Mouse (Mus musculus): ENCODE measurements around the gene Fbxw21. TPM values are rescaled to one million over a fixed set of nuclear protein-coding genes. Genes with fewer than 3 reads are reported as not detected.

Fbxw21 gene
- total RNA-seq, 1 experiment = not detected

GRCm38 (mm10) chr9:109119571-109119970 is 42.3 kb downstream of the Fbxw21 start:
- TF ChIP-seq HCFC1 (IDR thresholded peaks at IDR 0.05; ENCODE audit: borderline replicate concordance, insufficient read depth, low read length) = no peak
- TF ChIP-seq MAFK (IDR thresholded peaks at IDR 0.05; ENCODE audit: insufficient read depth, low read depth, low read length) = no peak
- Histone ChIP-seq H3K27ac (ENCODE audit: insufficient read depth, low read depth, low read length, poor library complexity, severe bottlenecking) (no peak overlapping the region), H3K4me1 (ENCODE audit: control insufficient read depth in 2 of 2, insufficient read depth in 2 of 2, low read length in 2 of 2, poor library complexity in 1 of 2) (no peaks in the 10 kb centered on the region), H3K4me3 (ENCODE audit: insufficient read depth in 1 of 2, low read depth in 1 of 2, low read length in 2 of 2, poor library complexity in 1 of 2, severe bottlenecking in 1 of 2) (no peak overlapping the region), H3K9ac (ENCODE audit: insufficient read depth, low read depth, low read length, poor library complexity, severe bottlenecking) (no peak overlapping the region), H3K9me3 (ENCODE audit: control insufficient read depth, insufficient read depth, low read depth, low read length) (no peaks in the 10 kb centered on the region), H3K36me3 (ENCODE audit: control insufficient read depth, insufficient read depth, low read length, poor library complexity, severe bottlenecking) (peaks cover 38% of the 10 kb centered on the region)
- in situ Hi-C loops (cut with MboI; ENCODE audit: low sequenced_read_pairs in 2 of 2, unreplicated experiment in 2 of 2) = no loop called here
- DNase-seq (ENCODE audit: low read depth, low spot score) = no peak

GRCm38 (mm10) chr9:109118106-109118505 is 43.7 kb downstream of the Fbxw21 start:
- no peaks in the 10 kb centered on the region for H3K4me1 ChIP-seq (ENCODE audit: control insufficient read depth in 2 of 2, insufficient read depth in 2 of 2, low read length in 2 of 2, poor library complexity in 1 of 2)
- no peak overlapping the region for H3K27ac ChIP-seq (ENCODE audit: insufficient read depth, low read depth, low read length, poor library complexity, severe bottlenecking)
- TF ChIP-seq ZNF384 (IDR thresholded peaks at IDR 0.05; ENCODE audit: low read depth, low read length) (no peak), ZC3H11A (IDR thresholded peaks at IDR 0.05; ENCODE audit: borderline replicate concordance, low read depth, low read length) (no peak), HCFC1 (IDR thresholded peaks at IDR 0.05; ENCODE audit: borderline replicate concordance, insufficient read depth, low read length) (no peak), CHD2 (IDR thresholded peaks at IDR 0.05; ENCODE audit: low read depth, low read length) (no peak), MAFK (IDR thresholded peaks at IDR 0.05; ENCODE audit: insufficient read depth, low read depth, low read length) (no peak)
- H3K4me3 ChIP-seq (ENCODE audit: insufficient read depth in 1 of 2, low read depth in 1 of 2, low read length in 2 of 2, poor library complexity in 1 of 2, severe bottlenecking in 1 of 2) = no peak overlapping the region
- H3K9me3 ChIP-seq (ENCODE audit: control insufficient read depth, insufficient read depth, low read depth, low read length) = no peaks in the 10 kb centered on the region
- H3K36me3 ChIP-seq (ENCODE audit: control insufficient read depth, insufficient read depth, low read length, poor library complexity, severe bottlenecking) = peaks cover 49% of the 10 kb centered on the region
- no peak for DNase-seq (ENCODE audit: low read depth, low spot score)
- no peak overlapping the region for H3K9ac ChIP-seq (ENCODE audit: insufficient read depth, low read depth, low read length, poor library complexity, severe bottlenecking)
- in situ Hi-C loops (cut with MboI; ENCODE audit: low sequenced_read_pairs in 2 of 2, unreplicated experiment in 2 of 2) = no loop called here

- H3K9me3 ChIP-seq (ENCODE audit: control insufficient read depth, insufficient read depth, low read depth, low read length) = no peaks in the 10 kb centered on the region
- no peak overlapping the region for H3K9ac ChIP-seq (ENCODE audit: insufficient read depth, low read depth, low read length, poor library complexity, severe bottlenecking)
- peaks cover 63% of the 10 kb centered on the region for H3K36me3 ChIP-seq (ENCODE audit: control insufficient read depth, insufficient read depth, low read length, poor library complexity, severe bottlenecking)
- no peak for DNase-seq (ENCODE audit: low read depth, low spot score)
- no peaks in the 10 kb centered on the region for H3K4me1 ChIP-seq (ENCODE audit: control insufficient read depth in 2 of 2, insufficient read depth in 2 of 2, low read length in 2 of 2, poor library complexity in 1 of 2)
- no peak overlapping the region for H3K4me3 ChIP-seq (ENCODE audit: insufficient read depth in 1 of 2, low read depth in 1 of 2, low read length in 2 of 2, poor library complexity in 1 of 2, severe bottlenecking in 1 of 2)
- in situ Hi-C loops (cut with MboI; ENCODE audit: low sequenced_read_pairs in 2 of 2, unreplicated experiment in 2 of 2) = no loop called here
- H3K27ac ChIP-seq (ENCODE audit: insufficient read depth, low read depth, low read length, poor library complexity, severe bottlenecking) = no peak overlapping the region
- TF ChIP-seq ZNF384 (IDR thresholded peaks at IDR 0.05; ENCODE audit: low read depth, low read length) = no peak
- TF ChIP-seq ZC3H11A (IDR thresholded peaks at IDR 0.05; ENCODE audit: borderline replicate concordance, low read depth, low read length) = no peak
- TF ChIP-seq MAFK (IDR thresholded peaks at IDR 0.05; ENCODE audit: insufficient read depth, low read depth, low read length) = no peak
- no peak for TF ChIP-seq CHD2 (IDR thresholded peaks at IDR 0.05; ENCODE audit: low read depth, low read length)
- no peak for TF ChIP-seq HCFC1 (IDR thresholded peaks at IDR 0.05; ENCODE audit: borderline replicate concordance, insufficient read depth, low read length)
These were observed 45.6 kb downstream of the Fbxw21 start for GRCm38 (mm10) chr9:109116205-109116604.

GRCm38 (mm10) chr9:109114871-109115270 is 47.0 kb downstream of the Fbxw21 start:
- Histone ChIP-seq H3K4me3 (ENCODE audit: insufficient read depth in 1 of 2, low read depth in 1 of 2, low read length in 2 of 2, poor library complexity in 1 of 2, severe bottlenecking in 1 of 2) (no peak overlapping the region), H3K27ac (ENCODE audit: insufficient read depth, low read depth, low read length, poor library complexity, severe bottlenecking) (no peak overlapping the region), H3K36me3 (ENCODE audit: control insufficient read depth, insufficient read depth, low read length, poor library complexity, severe bottlenecking) (peaks cover 73% of the 10 kb centered on the region), H3K4me1 (ENCODE audit: control insufficient read depth in 2 of 2, insufficient read depth in 2 of 2, low read length in 2 of 2, poor library complexity in 1 of 2) (no peaks in the 10 kb centered on the region), H3K9me3 (ENCODE audit: control insufficient read depth, insufficient read depth, low read depth, low read length) (no peaks in the 10 kb centered on the region), H3K9ac (ENCODE audit: insufficient read depth, low read depth, low read length, poor library complexity, severe bottlenecking) (no peak overlapping the region)
- DNase-seq (ENCODE audit: low read depth, low spot score) = no peak
- in situ Hi-C loops (cut with MboI; ENCODE audit: low sequenced_read_pairs in 2 of 2, unreplicated experiment in 2 of 2) = no loop called here
- TF ChIP-seq ZNF384 (IDR thresholded peaks at IDR 0.05; ENCODE audit: low read depth, low read length) (no peak), HCFC1 (IDR thresholded peaks at IDR 0.05; ENCODE audit: borderline replicate concordance, insufficient read depth, low read length) (no peak), MAFK (IDR thresholded peaks at IDR 0.05; ENCODE audit: insufficient read depth, low read depth, low read length) (no peak), ZC3H11A (IDR thresholded peaks at IDR 0.05; ENCODE audit: borderline replicate concordance, low read depth, low read length) (no peak), CHD2 (IDR thresholded peaks at IDR 0.05; ENCODE audit: low read depth, low read length) (no peak)

GRCm38 (mm10) chr9:109114276-109114675 is 47.6 kb downstream of the Fbxw21 start:
- TF ChIP-seq MAFK (IDR thresholded peaks at IDR 0.05; ENCODE audit: insufficient read depth, low read depth, low read length) (no peak), HCFC1 (IDR thresholded peaks at IDR 0.05; ENCODE audit: borderline replicate concordance, insufficient read depth, low read length) (no peak), CHD2 (IDR thresholded peaks at IDR 0.05; ENCODE audit: low read depth, low read length) (no peak), ZNF384 (IDR thresholded peaks at IDR 0.05; ENCODE audit: low read depth, low read length) (no peak), ZC3H11A (IDR thresholded peaks at IDR 0.05; ENCODE audit: borderline replicate concordance, low read depth, low read length) (no peak)
- H3K27ac ChIP-seq (ENCODE audit: insufficient read depth, low read depth, low read length, poor library complexity, severe bottlenecking) = no peak overlapping the region
- in situ Hi-C loops (cut with MboI; ENCODE audit: low sequenced_read_pairs in 2 of 2, unreplicated experiment in 2 of 2) = no loop called here
- no peak for DNase-seq (ENCODE audit: low read depth, low spot score)
- H3K4me3 ChIP-seq (ENCODE audit: insufficient read depth in 1 of 2, low read depth in 1 of 2, low read length in 2 of 2, poor library complexity in 1 of 2, severe bottlenecking in 1 of 2) = no peak overlapping the region
- H3K9me3 ChIP-seq (ENCODE audit: control insufficient read depth, insufficient read depth, low read depth, low read length) = no peaks in the 10 kb centered on the region
- no peaks in the 10 kb centered on the region for H3K4me1 ChIP-seq (ENCODE audit: control insufficient read depth in 2 of 2, insufficient read depth in 2 of 2, low read length in 2 of 2, poor library complexity in 1 of 2)
- H3K36me3 ChIP-seq (ENCODE audit: control insufficient read depth, insufficient read depth, low read length, poor library complexity, severe bottlenecking) = peaks cover 75% of the 10 kb centered on the region
- no peak overlapping the region for H3K9ac ChIP-seq (ENCODE audit: insufficient read depth, low read depth, low read length, poor library complexity, severe bottlenecking)

All from ES-E14 (cell line).